Mouse (Mus musculus) stomach, postnatal 0 days (tissue): ENCODE measurements around the gene Fgfr2. TPM values are rescaled to one million over a fixed set of nuclear protein-coding genes. Genes with fewer than 3 reads are reported as not detected.

Experiments
- ATAC-seq: fragments of 200-750 bp; cut with Nextera tagmentation; 2 replicates; pipeline ENCODE4 v1.8.0; 2017; ENCODE audit not compliant: low FRiP score, low TSS enrichment
- DNase-seq: peaks from one replicate; pipeline ENCODE4 v3.0.0-alpha.2; 2016; ENCODE audit warnings: low spot score
- H3K27ac ChIP-seq: fragments of 300-500 bp; sonication (generic); replicated peaks from 2 replicates; pipeline ENCODE4 v1.5.1; 2014; ENCODE audit warnings: mild to moderate bottlenecking, control low read depth
- H3K27me3 ChIP-seq: fragments of 300-500 bp; sonication (generic); 2 replicates; pipeline ENCODE4 v1.6.1; 2014; ENCODE audit warnings: low read length; ENCODE audit not compliant: control insufficient read depth, insufficient read depth
- H3K36me3 ChIP-seq: fragments of 300-500 bp; sonication (generic); 2 replicates; pipeline ENCODE4 v1.6.1; 2014; ENCODE audit warnings: low read length, mixed read lengths; ENCODE audit not compliant: control insufficient read depth, insufficient read depth
- H3K4me1 ChIP-seq: fragments of 300-500 bp; sonication (generic); replicated peaks from 2 replicates; pipeline ENCODE4 v1.6.1; 2014; ENCODE audit warnings: antibody characterized with exemption; ENCODE audit not compliant: control insufficient read depth, insufficient read depth
- H3K4me2 ChIP-seq: fragments of 300-500 bp; sonication (generic); replicated peaks from 2 replicates; pipeline ENCODE4 v1.6.1; 2014; ENCODE audit warnings: low read depth, mild to moderate bottlenecking, control low read depth, moderate library complexity
- H3K4me3 ChIP-seq: fragments of 300-500 bp; sonication (generic); 2 replicates; pipeline ENCODE4 v1.5.1; 2014; ENCODE audit warnings: low read depth, low read length, control low read depth
- H3K9ac ChIP-seq: fragments of 300-500 bp; sonication (generic); 2 replicates; pipeline ENCODE4 v1.6.1; 2014; ENCODE audit warnings: mild to moderate bottlenecking, low read length, control low read depth, mixed read lengths
- H3K9me3 ChIP-seq: fragments of 300-500 bp; sonication (generic); 2 replicates; pipeline ENCODE4 v1.6.1; 2016; ENCODE audit warnings: low read length; ENCODE audit not compliant: control insufficient read depth
- CTCF ChIP-seq: IDR thresholded peaks from 2 replicates; pipeline ENCODE4 v1.5.1; 2016; ENCODE audit warnings: antibody characterized with exemption, low read depth, mild to moderate bottlenecking, moderate library complexity
- EP300 ChIP-seq: optimal IDR thresholded peaks from 2 replicates; pipeline ENCODE3; 2016; ENCODE audit warnings: antibody characterized with exemption
- WGBS: fragments of 180-500 bp; shearing (Covaris S2); extraction: QIAGEN DNeasy Blood & Tissue Kit; methylation state at CpG from one replicate; pipeline ENCODE4 v1.1.7; 2014; 5-methylcytosine and 5-hydroxymethylcytosine counted together
- polyA plus RNA-seq: library from polyadenylated mRNA; unstranded; fragments of >200 nt; fragmentation: Nextera tagmentation; extraction: Ambion mirVana; gene quantifications from 2 replicates; pipeline ENCODE4 v1.2.1, GENCODE M21; 2015

The Fgfr2 gene
- polyA plus RNA-seq, 1 experiment from 2014 or later, result 60.8 TPM

DNA sequence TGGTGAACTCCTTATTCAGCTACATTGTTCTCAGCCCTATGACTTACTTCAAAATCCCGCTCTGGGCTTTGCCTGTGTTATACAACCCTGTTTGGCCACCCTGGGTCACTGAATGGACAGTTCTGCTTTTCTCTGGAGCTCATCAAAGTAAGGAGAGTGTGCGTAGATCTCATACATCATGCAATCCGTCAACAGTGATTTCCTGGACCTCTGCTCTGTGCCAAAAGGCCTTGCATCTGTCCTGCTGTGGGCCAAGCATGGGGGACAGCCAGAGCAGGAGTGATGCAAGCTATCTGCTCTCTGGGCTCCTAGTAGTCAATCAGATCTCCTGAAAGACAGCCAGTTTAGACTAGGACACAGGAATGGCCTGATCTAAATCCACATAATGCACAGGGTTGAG is 2137.4 kb downstream of the Fgfr2 start:
- ATAC-seq (no peak), DNase-seq (no peak)
- no peak overlapping the region for H3K27ac ChIP-seq
- H3K9ac ChIP-seq, result no peak overlapping the region
- H3K27me3 ChIP-seq, result no peaks in the 10 kb centered on the region
- no peaks in the 10 kb centered on the region; the same call in 1 of the 2 replicates for H3K4me1 ChIP-seq
- no peak overlapping the region for H3K4me3 ChIP-seq
- H3K36me3 ChIP-seq, result no peaks in the 10 kb centered on the region
- H3K4me2 ChIP-seq, result no peak overlapping the region
- TF ChIP-seq CTCF (no peak), EP300 (no peak)
- 61% methylated on average over 3 of the region's 3 CpGs for WGBS
- no peaks in the 10 kb centered on the region for H3K9me3 ChIP-seq

DNA sequence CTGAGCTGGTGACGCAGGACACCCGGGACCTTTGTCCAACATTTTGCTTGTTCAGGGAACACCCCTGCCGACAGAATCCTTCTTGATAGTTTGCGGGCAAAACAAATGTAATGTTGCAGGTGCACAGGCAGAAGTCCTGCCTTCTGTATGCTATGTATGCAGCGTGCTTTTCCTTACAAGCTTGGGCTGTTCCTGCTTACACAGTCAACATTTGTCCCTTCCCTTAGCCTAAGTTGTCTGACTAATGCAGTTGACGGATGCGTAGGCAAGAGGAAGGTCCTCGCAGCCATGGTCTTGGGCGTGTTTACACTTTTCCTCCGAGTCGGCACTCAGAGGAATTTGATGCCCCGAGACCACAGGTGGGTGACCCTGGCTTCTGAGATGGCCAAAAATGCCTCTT is 2138.0 kb downstream of the Fgfr2 start:
- H3K9me3 ChIP-seq, result no peaks in the 10 kb centered on the region
- 35% methylated on average over 12 of the region's 12 CpGs for WGBS
- no peaks in the 10 kb centered on the region; the same call in 1 of the 2 replicates for H3K4me1 ChIP-seq
- no peak overlapping the region for H3K4me2 ChIP-seq
- H3K27me3 ChIP-seq, result no peaks in the 10 kb centered on the region
- DNase-seq (peak; percentile 49), ATAC-seq (peak; percentile 50)
- no peak overlapping the region for H3K9ac ChIP-seq
- TF ChIP-seq CTCF (no peak), EP300 (no peak)
- 0 out of 2 replicates have a peak overlapping the region, but pooled peaks have one; percentile 4 for H3K27ac ChIP-seq
- no peaks in the 10 kb centered on the region for H3K36me3 ChIP-seq
- H3K4me3 ChIP-seq, result no peak overlapping the region

DNA sequence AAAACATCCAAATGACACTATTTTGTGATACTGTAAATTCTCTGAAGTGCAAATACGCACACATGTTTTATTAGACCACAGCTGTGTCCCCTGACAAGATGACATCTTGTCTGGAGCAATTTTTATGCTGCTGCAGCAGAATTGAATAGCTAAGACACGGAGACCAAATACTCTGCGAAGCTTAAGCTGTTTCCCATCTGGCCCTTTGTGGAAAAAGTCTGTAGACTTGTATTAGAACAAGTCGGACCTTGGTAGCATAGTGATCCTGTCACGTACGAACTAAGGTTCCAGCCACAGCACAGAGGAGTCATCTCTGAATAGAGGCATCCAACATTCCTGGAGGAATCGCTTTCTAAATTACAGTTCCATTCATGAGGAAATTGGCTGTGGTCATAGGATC is 2138.9 kb downstream of the Fgfr2 start:
- H3K36me3 ChIP-seq, result no peaks in the 10 kb centered on the region
- no peak for ATAC-seq
- H3K9ac ChIP-seq, result no peak overlapping the region
- WGBS, result 76% methylated on average over 7 of the region's 7 CpGs
- no peaks in the 10 kb centered on the region for H3K27me3 ChIP-seq
- no peak for DNase-seq
- H3K4me1 ChIP-seq, result no peaks in the 10 kb centered on the region; the same call in 1 of the 2 replicates
- no peaks in the 10 kb centered on the region for H3K9me3 ChIP-seq
- no peak overlapping the region for H3K27ac ChIP-seq
- no peak overlapping the region for H3K4me2 ChIP-seq
- TF ChIP-seq CTCF (no peak), EP300 (no peak)
- no peak overlapping the region for H3K4me3 ChIP-seq

- H3K27ac ChIP-seq, result no peak overlapping the region
- 53% methylated on average over 3 of the region's 3 CpGs for WGBS
These were observed 2140.3 kb downstream of the Fgfr2 start for GRCm38 (mm10) chr7:130982881-130983280.

DNA sequence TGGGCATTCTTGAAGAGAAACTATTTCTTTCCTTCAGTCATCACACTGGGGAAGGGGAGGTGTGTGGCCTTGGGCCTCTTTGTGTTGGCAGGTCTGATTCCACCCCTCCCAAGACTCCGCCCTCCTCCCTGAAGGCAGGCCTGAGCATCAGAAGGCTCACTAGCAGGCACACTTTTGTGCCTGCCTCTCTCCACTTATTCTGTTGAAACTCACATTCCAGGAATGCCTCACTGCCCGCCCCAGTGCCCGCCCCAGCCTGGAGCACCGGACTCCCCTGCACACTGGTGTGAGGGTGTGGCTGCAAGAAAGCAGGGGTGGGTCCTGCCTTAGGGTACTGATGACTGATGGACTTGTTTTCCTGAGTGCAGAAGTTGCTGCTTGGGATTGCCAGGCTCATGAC is 2140.8 kb downstream of the Fgfr2 start:
- Histone ChIP-seq H3K27ac (peak overlapping the region; percentile 30; the same call in 1 of the 2 replicates), H3K4me2 (no peak overlapping the region), H3K36me3 (no peaks in the 10 kb centered on the region), H3K4me3 (no peak overlapping the region), H3K4me1 (peaks cover 5% of the 10 kb centered on the region), H3K27me3 (no peaks in the 10 kb centered on the region), H3K9ac (no peak overlapping the region), H3K9me3 (no peaks in the 10 kb centered on the region)
- DNase-seq (peak; percentile 65), ATAC-seq (peak; percentile 73)
- TF ChIP-seq EP300, result no peak
- TF ChIP-seq CTCF, result no peak
- WGBS, result 21% methylated on average over 4 of the region's 4 CpGs

More at GRCm38 (mm10) chr7:130982881-130983280, 2140.3 kb downstream of the Fgfr2 start:
- Histone ChIP-seq H3K27me3 (no peaks in the 10 kb centered on the region), H3K36me3 (no peaks in the 10 kb centered on the region), H3K9me3 (no peaks in the 10 kb centered on the region), H3K9ac (no peak overlapping the region), H3K4me3 (no peak overlapping the region), H3K4me1 (peaks cover under 1% of the 10 kb centered on the region), H3K4me2 (no peak overlapping the region)
- TF ChIP-seq EP300 (no peak), CTCF (peak; percentile 53)
- DNase-seq, result no peak
- no peak for ATAC-seq

DNA sequence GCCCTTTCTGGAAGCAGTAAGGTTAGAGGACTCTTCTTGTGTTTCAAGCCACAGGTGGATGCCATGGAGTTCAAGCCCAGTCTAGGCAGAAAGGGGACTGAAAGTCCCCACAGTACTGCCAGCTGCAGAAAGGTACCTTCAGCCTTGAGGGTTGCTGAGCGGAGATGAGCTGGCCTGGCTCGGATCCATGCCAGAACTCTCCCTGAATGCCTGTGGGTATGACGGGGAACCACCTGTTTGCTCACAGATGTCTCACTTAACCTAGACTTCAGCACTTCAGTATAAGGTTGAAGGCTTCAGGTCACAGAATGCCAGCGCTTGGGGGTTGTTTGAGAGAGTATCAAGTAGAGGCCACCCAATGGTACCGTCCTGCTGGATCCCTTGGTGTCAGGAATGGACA is 2143.0 kb downstream of the Fgfr2 start:
- WGBS, result 63% methylated on average over 5 of the region's 5 CpGs
- H3K27me3 ChIP-seq, result no peaks in the 10 kb centered on the region
- TF ChIP-seq EP300, result no peak
- TF ChIP-seq CTCF, result no peak
- no peak overlapping the region for H3K4me3 ChIP-seq
- H3K4me2 ChIP-seq, result no peak overlapping the region
- ATAC-seq (no peak), DNase-seq (peak; percentile 29)
- H3K4me1 ChIP-seq, result peaks cover 5% of the 10 kb centered on the region; the same call in 1 of the 2 replicates
- no peaks in the 10 kb centered on the region for H3K36me3 ChIP-seq
- H3K9ac ChIP-seq, result no peak overlapping the region
- H3K9me3 ChIP-seq, result no peaks in the 10 kb centered on the region
- H3K27ac ChIP-seq, result 0 out of 2 replicates have a peak overlapping the region, but pooled peaks have one; percentile 30
